Mouse (Mus musculus) left cerebral cortex, adult 9 months (tissue): ENCODE measurements at regions not wholly inside any gene's neighbourhood (a gene's known extent, or its start where the extent isn't known, plus 50 kb on each side); places are given as distances from the start of the nearest gene placed in this dataset.

Experiments
- DNase-seq, 2 experiments: peaks; one replicate each; pipeline ENCODE4 v3.0.0; 2022; ENCODE audit warnings: low spot score in 2 of 2

- no peak for DNase-seq
Observed at GRCm38 (mm10) chr14:78438064-78438677, 98.4 kb downstream of the Akap11 start.

GRCm38 (mm10) chr14:78436586-78436985, 100.0 kb downstream of the Akap11 start:
- DNase-seq = no peak

- no peak for DNase-seq
Observed at GRCm38 (mm10) chr14:78435982-78436381, 100.6 kb downstream of the Akap11 start.

- no peak for DNase-seq
Observed at GRCm38 (mm10) chr14:78435561-78435960, 101.0 kb downstream of the Akap11 start.

GRCm38 (mm10) chr14:78434753-78435152, 101.9 kb downstream of the Akap11 start:
- DNase-seq = no peak

DNA sequence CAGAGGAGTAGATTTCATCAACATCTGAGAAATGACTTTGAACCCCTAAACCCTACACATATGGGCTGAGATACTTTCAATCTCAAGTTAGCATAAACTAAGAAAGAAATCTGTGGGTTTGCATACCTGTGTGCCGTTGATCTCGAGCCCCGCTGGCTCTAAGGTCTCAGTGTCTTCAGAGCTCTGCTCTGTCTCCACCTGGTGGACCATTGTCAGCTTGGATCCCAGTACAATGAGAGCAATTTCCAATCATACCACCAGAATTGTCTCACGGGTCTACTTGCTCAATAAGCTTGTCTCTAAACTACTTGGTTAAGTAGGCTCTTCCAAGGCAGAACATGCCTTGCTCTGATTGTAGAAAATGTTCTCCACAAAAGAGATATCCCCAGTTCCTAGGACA, 102.5 kb downstream of the Akap11 start:
- DNase-seq = no peak

DNA sequence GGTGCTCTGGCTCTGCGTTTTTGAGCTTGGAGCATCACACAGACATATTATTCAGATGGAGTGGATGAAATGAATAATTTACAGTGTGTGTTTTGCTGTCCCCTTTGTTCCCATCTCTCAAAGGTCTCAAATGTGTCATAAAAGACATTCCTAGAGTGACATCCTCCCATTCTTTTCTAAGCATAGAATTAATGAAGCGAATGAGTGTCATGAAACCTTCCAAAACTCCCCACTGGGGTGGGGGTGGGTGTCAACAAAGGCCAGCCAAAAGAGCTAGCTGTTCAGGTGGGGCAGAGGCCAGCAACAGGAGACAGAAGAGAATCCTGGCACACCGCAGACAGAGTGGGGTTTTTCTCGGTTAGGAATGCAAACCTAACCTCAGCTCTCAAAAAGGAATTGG, 104.1 kb downstream of the Akap11 start:
- no peak for DNase-seq

DNA sequence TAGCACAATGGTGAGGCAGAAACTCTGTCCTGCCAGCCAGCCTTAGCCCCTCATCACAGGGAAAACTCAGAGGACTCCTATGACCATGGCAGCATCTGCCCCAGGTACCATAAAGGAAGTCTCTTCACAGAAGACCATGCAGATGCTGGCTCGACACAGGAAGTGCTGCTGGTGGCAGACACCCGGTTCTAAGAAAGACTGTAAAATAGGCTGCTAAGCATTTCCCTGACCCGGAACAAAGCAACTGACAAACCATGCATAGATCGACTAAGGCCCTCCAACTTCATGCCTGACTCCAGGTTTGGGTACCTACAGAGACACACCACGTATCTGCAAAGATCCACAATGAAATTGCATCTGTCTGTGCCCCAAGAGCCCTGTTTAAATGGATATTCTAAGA, 104.7 kb downstream of the Akap11 start:
- DNase-seq = no peak

DNA sequence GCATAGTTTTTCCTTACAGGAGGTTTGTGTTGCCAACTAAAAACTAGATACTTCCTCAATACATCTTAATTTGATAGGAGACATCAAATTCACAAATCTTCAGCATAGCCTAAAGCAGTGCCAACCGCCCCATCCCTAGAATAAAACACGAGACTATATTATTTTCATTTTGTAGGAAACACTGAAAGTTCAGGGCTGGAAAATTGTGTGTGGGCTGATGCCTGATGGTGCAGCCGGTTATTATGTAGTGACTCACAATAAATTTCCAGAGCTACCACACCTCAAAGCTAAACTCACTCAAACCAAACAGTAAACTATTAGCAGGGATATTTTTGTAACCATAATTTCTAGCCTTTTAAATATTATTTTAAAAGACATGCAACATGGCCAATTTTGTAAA, 105.2 kb downstream of the Akap11 start:
- DNase-seq = peak; percentile 9 to 31

DNA sequence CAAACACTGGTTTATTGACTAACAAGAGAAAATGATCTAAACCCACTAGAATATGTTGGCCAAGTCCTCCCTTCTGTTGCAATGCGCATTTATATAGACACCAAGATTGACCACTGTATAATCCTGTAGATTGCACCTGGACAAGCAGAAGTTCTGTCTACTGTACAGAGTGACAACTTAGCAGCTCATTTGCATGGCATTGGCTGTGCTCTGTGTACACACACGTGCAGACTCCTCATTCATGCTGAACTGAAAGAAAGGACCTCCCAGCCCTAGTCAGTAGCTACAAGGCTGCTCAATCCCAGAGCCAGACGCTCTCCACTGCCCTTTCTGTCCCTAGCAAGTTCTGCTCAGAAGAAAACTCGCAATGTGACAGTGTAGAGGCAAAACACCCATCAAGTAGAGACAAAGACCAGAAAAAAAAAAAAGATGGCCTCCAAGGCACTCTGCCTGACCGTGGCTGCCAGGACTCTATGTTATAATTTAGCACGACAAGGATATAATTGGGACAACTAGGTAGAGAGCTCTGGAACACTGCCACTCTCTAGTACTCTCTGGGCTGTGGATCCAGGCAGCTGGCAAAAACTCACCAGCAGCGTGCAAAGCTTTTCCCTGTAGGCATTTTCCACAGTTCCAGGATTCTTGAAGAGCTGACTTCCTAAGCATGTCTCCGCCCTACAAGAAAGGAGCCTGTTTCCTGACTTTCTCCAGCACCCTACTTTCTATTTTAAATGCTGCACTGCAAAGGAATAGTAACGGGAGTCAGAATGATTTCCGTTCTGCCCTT, 108.2 kb downstream of the Akap11 start:
- DNase-seq = peak; percentile 5 to 34

- no peak for DNase-seq
Observed at GRCm38 (mm10) chr14:78427062-78427461, 109.5 kb downstream of the Akap11 start.

- DNase-seq = no peak
Observed at GRCm38 (mm10) chr14:78422601-78423000, 114.0 kb downstream of the Akap11 start.

DNA sequence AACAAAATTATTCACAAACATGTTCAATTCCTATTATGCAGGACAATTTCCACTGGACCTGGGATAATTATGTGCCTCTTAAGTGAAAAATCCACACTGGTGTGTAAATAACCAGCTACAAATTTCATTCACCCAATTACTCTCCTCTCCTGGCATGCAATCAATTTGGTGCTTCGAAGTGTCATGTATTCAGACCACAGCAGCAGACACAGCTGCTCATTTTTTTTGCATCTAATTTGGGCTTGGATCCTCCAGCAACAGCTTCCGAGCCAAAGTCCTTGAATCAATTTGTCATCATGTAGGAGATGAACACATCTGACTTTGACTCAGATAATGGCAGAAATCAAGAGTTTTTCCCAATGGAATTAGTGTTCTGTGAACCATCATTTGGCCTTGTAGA, 113.1 kb upstream of the Tnfsf11 start:
- DNase-seq = no peak

GRCm38 (mm10) chr14:78420176-78420575, 112.3 kb upstream of the Tnfsf11 start:
- DNase-seq = no peak

DNA sequence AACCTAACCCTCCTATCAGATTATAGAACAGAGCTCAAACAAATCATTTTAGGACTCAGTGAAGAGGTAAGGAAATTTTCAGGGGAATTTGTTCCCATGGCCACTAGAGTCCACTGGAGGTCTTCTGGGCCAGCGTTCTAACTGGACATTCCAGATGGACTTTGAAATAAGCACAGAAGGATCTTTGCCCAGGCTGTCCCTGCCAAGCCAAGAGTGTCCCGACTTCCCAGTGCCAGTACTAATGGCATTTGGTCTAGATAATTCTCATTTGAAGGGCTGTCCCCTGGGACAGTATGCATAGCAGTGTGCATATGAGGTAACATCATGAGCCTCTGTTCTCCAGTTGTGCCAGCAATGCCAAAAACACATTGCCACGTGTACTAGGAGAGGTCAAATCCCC, 97.7 kb upstream of the Tnfsf11 start:
- no peak for DNase-seq

- no peak for DNase-seq
Observed at GRCm38 (mm10) chr14:78397914-78398313, 90.1 kb upstream of the Tnfsf11 start.

DNA sequence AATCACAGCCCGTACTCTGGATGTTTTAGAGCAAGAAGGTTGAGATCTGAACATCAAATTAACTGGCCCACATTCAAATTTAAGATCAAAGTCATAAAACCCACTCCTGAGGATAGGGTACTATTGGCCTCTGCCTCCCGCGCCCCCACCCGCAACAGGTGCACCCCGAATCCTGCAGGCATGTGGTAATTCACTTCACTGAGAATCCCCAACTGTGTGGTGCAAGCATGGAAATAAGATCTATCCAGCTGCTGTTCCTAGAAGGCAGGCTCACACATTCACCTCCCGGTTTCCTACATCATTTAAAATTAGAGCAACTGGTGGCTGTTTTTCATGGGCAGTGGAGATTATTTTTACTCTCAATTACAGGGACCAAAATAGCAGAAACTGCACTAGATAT, 87.8 kb upstream of the Tnfsf11 start:
- no peak for DNase-seq

- no peak for DNase-seq
Observed at GRCm38 (mm10) chr14:78387011-78387410, 79.2 kb upstream of the Tnfsf11 start.

GRCm38 (mm10) chr14:78384370-78384769, 76.5 kb upstream of the Tnfsf11 start:
- no peak for DNase-seq

GRCm38 (mm10) chr14:78383256-78383709, 75.4 kb upstream of the Tnfsf11 start:
- DNase-seq = peak; percentile 85 to 93

GRCm38 (mm10) chr14:78380011-78380410, 72.2 kb upstream of the Tnfsf11 start:
- no peak for DNase-seq

DNA sequence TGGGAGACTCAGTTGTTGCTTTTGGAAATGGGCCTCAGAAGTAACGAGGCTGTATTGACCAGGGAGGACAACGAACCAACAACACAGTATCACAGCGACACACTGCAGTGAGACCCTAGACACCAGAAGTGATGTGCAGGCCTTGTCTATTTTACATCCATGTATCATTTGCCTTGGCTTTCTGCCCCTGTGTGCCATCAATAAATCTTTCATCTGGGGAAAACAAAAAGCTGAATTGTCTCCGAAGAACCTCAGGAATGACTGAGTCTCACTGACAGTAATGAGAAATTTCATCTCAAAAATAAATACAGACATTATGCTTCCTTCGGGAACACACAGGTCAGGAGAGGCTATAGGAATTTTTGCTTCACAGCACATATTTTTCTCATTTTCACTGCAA, 68.7 kb upstream of the Tnfsf11 start:
- DNase-seq = no peak

DNA sequence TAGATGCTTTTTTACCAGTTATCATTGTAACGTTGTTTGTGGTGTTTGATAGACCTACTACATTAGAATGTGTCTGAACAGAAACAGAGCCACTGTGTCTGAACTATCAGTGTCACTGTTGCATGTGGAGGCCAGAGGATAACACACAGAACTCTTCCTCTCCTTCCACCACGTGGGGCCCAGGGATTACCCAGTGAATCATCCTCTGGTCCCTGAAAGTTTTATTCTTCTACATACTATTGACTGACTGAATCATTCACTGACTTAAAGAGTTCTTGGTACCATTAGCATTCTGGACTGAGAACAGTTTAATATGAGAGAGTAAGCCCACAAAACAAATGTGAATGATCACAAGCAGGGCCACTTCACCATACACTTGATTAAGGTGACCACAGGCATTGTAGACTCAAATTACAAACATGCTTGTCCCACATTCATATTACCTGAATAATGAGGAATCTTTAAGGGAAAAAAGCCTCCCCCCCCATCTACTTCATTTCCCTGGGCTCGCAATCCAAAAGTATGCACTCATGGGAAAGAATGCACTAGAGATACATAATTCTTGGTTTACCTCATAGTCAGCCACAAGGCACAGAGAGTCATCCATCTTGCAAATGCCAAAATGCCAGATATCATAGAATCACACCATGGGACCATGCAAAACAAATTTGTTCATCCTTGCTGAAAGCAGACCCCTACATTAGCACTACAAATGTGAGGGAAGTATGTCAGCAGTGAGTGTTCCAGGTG, 68.1 kb upstream of the Tnfsf11 start:
- no peak for DNase-seq
